Mouse (Mus musculus) cortical plate, adult 2 months (tissue): ENCODE measurements around the gene Gpr142. TPM values are rescaled to one million over a fixed set of nuclear protein-coding genes. Genes with fewer than 3 reads are reported as not detected.

Source experiments
- H3K27ac ChIP-seq: fragments of 200-500 bp; 2 replicates; pipeline ENCODE4 v1.5.1; 2012; ENCODE audit warnings: low read length, control low read depth, inconsistent platforms; ENCODE audit not compliant: insufficient read depth
- H3K4me1 ChIP-seq: fragments of 200-500 bp; 2 replicates; pipeline ENCODE4 v1.6.1; 2011; ENCODE audit warnings: low read length; ENCODE audit not compliant: control insufficient read depth, insufficient read depth
- H3K4me3 ChIP-seq: fragments of 200-500 bp; 2 replicates; pipeline ENCODE4 v1.5.1; 2011; ENCODE audit warnings: mild to moderate bottlenecking, low read length, control low read depth; ENCODE audit not compliant: insufficient read depth
- CTCF ChIP-seq: fragments of 200-500 bp; IDR thresholded peaks from 2 replicates; pipeline ENCODE4 v1.5.1; 2011; ENCODE audit warnings: mild to moderate bottlenecking, control low read depth, low read length; ENCODE audit not compliant: insufficient read depth; ENCODE audit errors: extremely low read depth
- POLR2A ChIP-seq: fragments of 200-500 bp; IDR thresholded peaks from 2 replicates; pipeline ENCODE4 v1.6.1; 2011; ENCODE audit warnings: mild to moderate bottlenecking, low read length, control low read depth; ENCODE audit not compliant: insufficient read depth; ENCODE audit errors: extremely low read depth
- polyA plus RNA-seq: library from polyadenylated mRNA; depleted of rRNA; stranded (reverse); fragments of >200 nt; gene quantifications from 2 replicates; pipeline ENCODE4 v1.2.3, GENCODE M21; 2012

The Gpr142 gene
- polyA plus RNA-seq, 1 experiment: not detected

DNA sequence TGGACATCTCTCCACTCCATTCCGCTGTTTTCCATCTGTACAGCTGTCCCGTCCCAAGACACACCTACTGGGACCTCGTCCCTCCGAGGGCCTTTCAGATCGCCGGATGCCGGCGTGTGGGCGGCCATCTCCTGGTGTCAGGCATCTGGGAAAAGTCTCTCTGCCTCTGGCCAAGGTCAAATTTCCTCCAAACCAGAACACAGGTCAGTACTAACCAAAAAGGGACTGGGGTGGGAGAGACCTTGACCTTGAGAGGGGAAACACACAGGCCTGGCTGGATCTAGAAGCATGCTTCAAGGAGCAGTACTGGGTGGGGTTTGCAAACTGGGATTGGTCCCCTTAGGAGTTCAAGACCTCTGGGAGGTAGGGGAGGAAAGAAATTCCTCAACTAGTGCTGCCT is 9.0 kb upstream of the Gpr142 start:
- Histone ChIP-seq H3K4me3 (no peak overlapping the region), H3K27ac (no peak overlapping the region), H3K4me1 (peaks cover 2% of the 10 kb centered on the region)
- no peak for TF ChIP-seq CTCF
- TF ChIP-seq POLR2A: no peak

DNA sequence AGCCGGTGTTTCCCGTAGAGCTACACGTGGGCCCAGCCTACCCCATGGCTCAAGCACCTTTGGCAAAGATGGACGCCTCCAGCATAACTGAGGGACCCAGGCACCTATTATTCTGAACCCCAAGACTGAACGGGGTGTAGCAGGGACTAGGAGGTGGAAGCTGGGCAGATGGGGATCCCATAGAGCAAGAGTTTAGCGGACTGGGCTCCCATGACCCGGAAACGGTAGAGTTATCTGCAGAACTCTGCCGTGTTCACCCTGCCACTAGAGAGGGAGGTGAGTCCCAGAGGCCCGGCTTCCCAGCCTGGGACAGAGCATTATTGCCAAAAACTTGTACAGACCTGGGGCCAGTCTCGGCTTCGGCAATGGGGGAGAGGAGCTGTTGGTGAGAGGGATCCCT is 8.6 kb upstream of the Gpr142 start:
- no peak for TF ChIP-seq CTCF
- no peak overlapping the region for H3K4me3 ChIP-seq
- no peak overlapping the region for H3K27ac ChIP-seq
- H3K4me1 ChIP-seq: peaks cover 2% of the 10 kb centered on the region

DNA sequence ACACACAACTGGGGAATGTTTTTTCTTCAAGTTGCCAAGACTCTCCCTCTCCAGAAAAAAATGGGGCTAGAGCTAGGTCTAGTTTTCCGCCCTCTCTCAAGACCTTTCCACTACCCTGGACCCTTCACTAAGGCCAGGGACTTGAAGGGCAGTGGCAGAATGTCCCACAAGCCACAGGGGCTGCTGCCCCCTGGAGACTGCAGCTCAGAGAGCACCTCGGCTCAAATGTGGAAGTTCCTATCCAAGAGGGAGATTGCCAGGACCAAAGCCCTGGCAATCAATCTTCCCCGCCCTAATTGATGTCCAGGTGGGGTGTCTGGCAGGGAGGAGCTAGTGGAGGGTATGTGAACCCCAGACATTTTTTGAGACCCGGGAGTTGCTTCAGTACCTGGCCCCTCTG is 7.9 kb upstream of the Gpr142 start:
- Histone ChIP-seq H3K4me1 (peaks cover 2% of the 10 kb centered on the region), H3K27ac (no peak overlapping the region), H3K4me3 (no peak overlapping the region)
- TF ChIP-seq POLR2A (no peak), CTCF (no peak)

DNA sequence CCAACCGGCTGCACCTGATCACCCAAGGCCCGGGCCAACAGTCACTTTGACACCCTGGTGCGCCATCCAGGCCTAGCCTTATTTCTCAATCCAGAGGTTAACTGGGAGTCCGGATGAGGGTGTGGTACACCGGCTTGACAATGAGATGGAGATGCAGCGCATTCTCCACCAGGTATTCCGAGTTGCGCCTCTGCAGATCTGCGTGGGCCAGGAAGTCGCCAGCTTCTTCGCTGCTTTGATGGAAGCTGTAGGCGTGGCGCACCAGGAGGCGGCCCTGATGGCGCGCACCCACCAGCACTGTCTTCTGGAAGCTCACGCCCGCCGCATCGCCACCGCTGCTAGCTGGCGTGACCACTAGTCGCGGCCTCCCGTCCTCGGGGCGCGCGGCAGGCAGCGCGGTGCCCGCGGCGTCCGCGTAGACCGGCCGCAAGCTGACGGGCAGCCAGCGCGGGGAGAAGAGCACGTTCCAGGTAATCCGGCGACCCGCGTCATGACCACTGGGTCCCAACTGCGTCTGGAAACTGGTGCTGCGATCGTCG is 7.3 kb upstream of the Gpr142 start:
- Histone ChIP-seq H3K4me3 (peak overlapping the region; percentile 30), H3K27ac (0 out of 2 replicates have a peak overlapping the region, but pooled peaks have one; percentile 18), H3K4me1 (peaks cover 2% of the 10 kb centered on the region)
- TF ChIP-seq POLR2A (no peak), CTCF (no peak)

DNA sequence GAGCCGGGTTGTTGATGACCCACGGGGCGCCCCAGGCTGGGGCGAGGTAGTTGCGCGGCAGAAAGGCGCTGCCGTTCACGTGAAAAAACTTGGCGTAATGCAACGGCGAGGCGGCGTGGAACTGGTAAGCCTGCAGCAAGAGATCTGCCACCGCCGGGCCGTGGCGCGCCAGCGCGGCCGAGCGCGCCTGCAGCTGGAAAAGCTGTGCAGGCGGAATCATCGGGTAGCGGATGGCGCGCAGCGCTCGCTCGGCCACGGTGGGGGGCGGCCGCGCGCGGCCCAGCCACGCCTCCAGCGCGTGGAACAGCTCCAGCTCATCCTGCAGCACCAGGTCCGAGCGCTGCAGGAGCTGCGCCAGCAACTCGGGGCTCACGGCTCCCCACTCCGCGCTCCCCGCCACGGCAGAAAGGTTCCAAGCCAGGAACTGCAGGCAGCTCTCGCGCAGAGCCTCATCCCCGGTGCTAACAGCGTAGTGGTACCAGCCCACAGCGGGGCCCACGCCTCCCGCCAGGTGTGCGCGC is 6.8 kb upstream of the Gpr142 start:
- H3K27ac ChIP-seq: 0 out of 2 replicates have a peak overlapping the region, but pooled peaks have one; percentile 18
- no peak for TF ChIP-seq CTCF
- no peak for TF ChIP-seq POLR2A
- H3K4me1 ChIP-seq: peaks cover 2% of the 10 kb centered on the region
- H3K4me3 ChIP-seq: peak overlapping the region; percentile 30

DNA sequence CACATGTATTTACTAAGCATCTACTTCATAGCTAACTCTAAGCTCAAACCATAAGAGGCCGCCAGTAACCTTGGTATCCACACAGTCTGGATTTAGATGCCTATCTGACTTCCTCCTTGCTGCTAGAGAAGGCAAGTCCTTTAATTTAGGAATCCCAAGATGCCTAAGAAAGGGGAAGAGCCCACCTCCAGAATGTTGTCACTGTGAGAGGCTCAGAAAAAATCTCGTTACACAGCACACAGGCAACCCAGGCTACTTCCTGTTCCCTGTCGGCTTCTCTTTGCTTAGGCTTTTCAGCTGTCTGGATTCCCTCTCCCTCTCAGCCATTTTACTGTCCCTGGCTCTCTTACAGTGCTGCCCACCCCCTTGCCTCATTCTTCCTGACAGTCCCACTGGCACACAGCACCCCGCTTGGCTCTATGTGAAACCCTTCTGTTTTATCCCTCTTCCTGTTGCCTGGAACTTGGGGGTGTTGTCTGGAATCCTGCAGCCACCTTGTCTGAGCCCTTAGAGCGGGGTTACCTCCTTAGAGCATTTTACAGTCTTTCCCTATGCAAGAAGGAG is 5.7 kb upstream of the Gpr142 start:
- TF ChIP-seq CTCF (no peak), POLR2A (no peak)
- Histone ChIP-seq H3K4me1 (peaks cover 2% of the 10 kb centered on the region), H3K27ac (no peak overlapping the region), H3K4me3 (no peak overlapping the region)

DNA sequence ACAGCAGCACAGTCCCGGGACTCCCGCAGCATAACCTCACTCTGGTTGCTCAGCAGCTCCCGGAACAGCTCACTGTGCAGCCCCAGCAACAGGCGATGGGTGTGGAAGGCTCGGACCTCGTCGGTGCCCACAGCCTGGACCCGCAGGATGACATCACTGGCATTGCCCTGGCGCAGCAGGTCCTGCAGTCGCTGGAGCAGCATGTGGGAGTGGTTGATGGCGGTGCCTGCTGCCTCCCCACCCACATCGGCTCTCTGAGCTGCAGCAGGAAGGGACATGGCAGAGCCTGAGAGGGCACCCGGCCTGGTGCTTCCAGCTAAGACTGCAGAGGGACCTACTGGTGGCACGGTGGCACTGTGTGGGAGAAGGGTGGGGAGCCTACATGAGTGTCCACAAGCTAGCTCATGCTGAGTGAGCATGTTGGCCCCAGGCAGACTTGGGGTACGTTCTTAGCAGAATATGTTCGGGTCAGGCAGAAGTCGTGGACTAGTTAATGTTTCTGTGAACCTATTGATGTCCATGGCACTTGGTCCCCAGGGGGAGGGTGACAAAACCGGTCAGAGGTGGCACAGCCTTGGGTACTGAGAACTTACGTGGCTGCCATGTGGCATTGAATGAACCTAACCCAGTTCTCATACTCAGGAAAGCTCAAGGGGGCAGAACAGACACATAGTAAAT is 4.7 kb upstream of the Gpr142 start:
- no peak for TF ChIP-seq POLR2A
- no peak for TF ChIP-seq CTCF
- peaks cover 2% of the 10 kb centered on the region for H3K4me1 ChIP-seq
- no peak overlapping the region for H3K4me3 ChIP-seq
- H3K27ac ChIP-seq: no peak overlapping the region

DNA sequence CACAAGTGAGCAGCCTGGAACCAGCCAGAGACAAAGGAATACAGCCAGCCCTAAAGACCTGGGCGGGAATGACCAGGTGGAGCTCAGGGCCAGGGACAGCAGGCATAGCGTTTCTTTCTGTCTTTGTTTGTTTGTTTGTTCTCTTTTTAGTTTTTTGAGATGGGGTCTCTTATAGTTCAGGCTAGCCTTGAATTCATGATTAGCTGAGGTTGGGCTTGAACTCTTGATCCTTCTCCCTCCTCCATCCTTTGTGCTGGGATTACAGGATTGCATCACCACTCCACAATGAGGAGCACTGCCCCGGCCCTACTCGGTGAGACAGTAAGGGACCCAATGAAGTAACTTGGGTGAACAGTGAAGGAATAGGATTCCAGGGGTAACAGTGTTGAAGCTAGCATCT is 4.0 kb upstream of the Gpr142 start:
- peaks cover 2% of the 10 kb centered on the region for H3K4me1 ChIP-seq
- H3K27ac ChIP-seq: no peak overlapping the region
- no peak for TF ChIP-seq CTCF
- no peak for TF ChIP-seq POLR2A
- 0 out of 2 replicates have a peak overlapping the region, but pooled peaks have one; percentile 1 for H3K4me3 ChIP-seq

DNA sequence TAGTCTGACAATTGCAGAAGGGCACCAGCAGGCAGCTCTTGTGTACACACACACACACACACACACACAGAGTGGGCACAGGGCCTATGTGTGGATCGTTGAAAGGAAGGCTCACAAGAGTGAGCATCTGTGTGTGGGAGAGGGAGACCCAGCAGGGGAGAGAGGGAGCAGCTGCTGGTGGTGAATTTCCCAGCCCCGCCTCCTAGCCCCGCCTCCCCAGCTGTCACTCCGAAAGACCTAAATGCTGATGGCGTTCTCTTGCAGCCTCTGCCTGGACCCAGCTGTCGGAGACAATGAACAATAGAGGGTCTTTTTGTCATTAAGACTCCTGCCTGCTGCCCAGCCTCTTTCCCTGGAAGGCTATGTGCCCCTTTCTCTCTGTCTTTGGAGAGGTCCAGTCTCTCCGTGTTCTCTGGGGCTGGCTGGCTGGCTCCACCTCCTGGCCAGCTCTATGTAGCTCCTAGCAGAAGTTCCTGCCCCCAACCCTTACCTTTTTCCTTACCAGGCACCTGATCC is 3.4 kb upstream of the Gpr142 start:
- peak overlapping the region; percentile 1 for H3K4me3 ChIP-seq
- H3K27ac ChIP-seq: peak overlapping the region; percentile 17; the same call in 1 of the 2 replicates
- 0 out of 2 replicates have a peak, but pooled peaks have one; percentile 3 for TF ChIP-seq CTCF
- TF ChIP-seq POLR2A: peak; percentile 23; the same call in 1 of the 2 replicates
- peaks cover 2% of the 10 kb centered on the region for H3K4me1 ChIP-seq

DNA sequence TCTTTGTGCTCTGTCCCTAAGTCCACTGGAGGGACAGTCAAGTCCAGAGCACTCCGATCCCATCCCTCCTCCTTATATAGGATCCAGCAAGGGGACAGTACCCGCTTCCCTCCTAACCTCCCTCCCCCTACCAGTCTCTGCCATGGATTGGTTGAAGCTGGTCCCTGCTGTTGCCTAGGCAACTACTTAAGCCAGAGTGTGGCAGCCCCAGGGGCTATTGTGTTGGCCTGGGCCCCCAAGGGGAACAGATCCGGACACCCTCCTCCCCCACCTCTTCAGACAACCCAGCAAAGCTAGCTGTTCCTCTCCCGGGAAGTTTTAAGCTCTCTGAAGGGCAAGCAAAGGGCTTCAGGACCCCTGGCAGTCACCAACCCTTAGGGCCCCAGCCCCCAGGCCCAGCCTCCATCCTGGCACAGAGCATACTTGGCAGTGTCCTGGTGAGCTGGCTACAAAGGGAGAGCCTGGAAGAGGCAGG is 2.8 kb upstream of the Gpr142 start, which contains the start of gene Btbd17:
Btbd17 (minus strand) TSS at position 98 of the 475 bp plus-strand sequence.
- peak within 1 kb of the TSS; percentile 1 for H3K4me3 ChIP-seq
- TF ChIP-seq CTCF: no peak
- TF ChIP-seq POLR2A: peak; percentile 73
- peak within 1 kb of the TSS; percentile 17; the same call in 1 of the 2 replicates for H3K27ac ChIP-seq
- H3K4me1 ChIP-seq: peaks cover 2% of the 10 kb centered on the region
